Mouse (Mus musculus): Measurements from ENCODE around the gene Baz2a. TPM values are rescaled to one million over a fixed set of nuclear protein-coding genes. Genes with fewer than 3 reads are reported as not detected.
"Not testable (repeated sequence)": the region's sequence is repeated elsewhere in the genome, so short reads cannot be mapped to it uniquely, and the experiment has no call there.

Gene Baz2a
- total RNA-seq, 2 experiments from 2014 or later = 11.4 to 12.0 TPM

GRCm38 (mm10) chr10:128111227-128111626 is 19.9 kb downstream of the Baz2a start:
- no peak for DNase-seq

GRCm38 (mm10) chr10:128123833-128124232 is 32.5 kb downstream of the Baz2a start:
- DNase-seq = no peak

- no peak for DNase-seq
Observed at GRCm38 (mm10) chr10:128124831-128125230, 33.5 kb downstream of the Baz2a start.

GRCm38 (mm10) chr10:128125951-128126350 is 34.6 kb downstream of the Baz2a start:
- DNase-seq = no peak

GRCm38 (mm10) chr10:128127497-128127896 is 36.1 kb downstream of the Baz2a start:
- DNase-seq = no peak

- no peak for DNase-seq
Observed at GRCm38 (mm10) chr10:128128143-128128542, 36.8 kb downstream of the Baz2a start.

GRCm38 (mm10) chr10:128131297-128131696 is 39.9 kb downstream of the Baz2a start:
- no peak for DNase-seq

- DNase-seq = no peak
Observed at GRCm38 (mm10) chr10:128131812-128132211, 40.4 kb downstream of the Baz2a start.

GRCm38 (mm10) chr10:128133650-128134332 is 42.4 kb downstream of the Baz2a start:
- DNase-seq = no peak

GRCm38 (mm10) chr10:128135374-128135773 is 44.0 kb downstream of the Baz2a start:
- no peak for DNase-seq

GRCm38 (mm10) chr10:128140236-128140952 is 49.0 kb downstream of the Baz2a start:
- no peak for DNase-seq

GRCm38 (mm10) chr10:128142165-128142564 is 50.8 kb downstream of the Baz2a start:
- DNase-seq = no peak

GRCm38 (mm10) chr10:128143659-128144058 is 52.3 kb downstream of the Baz2a start:
- no peak for DNase-seq

GRCm38 (mm10) chr10:128144961-128145360 is 53.6 kb downstream of the Baz2a start:
- peak; percentile 24 for DNase-seq

- no peak for DNase-seq
Observed at GRCm38 (mm10) chr10:128148789-128149365, 57.5 kb downstream of the Baz2a start.

- DNase-seq = peak; percentile 92
Observed at GRCm38 (mm10) chr10:128149592-128149991, 58.2 kb downstream of the Baz2a start.

GRCm38 (mm10) chr10:128150941-128151340 is 59.6 kb downstream of the Baz2a start:
- peak; percentile 28 for DNase-seq

- DNase-seq = no peak
Observed at GRCm38 (mm10) chr10:128153978-128154377, 62.6 kb downstream of the Baz2a start.

GRCm38 (mm10) chr10:128165726-128166125 is 74.3 kb downstream of the Baz2a start:
- not testable (repeated sequence) for DNase-seq

- DNase-seq = no peak
Observed at GRCm38 (mm10) chr10:128167091-128167490, 75.7 kb downstream of the Baz2a start.

- DNase-seq = not testable (repeated sequence)
Observed at GRCm38 (mm10) chr10:128171348-128171747, 80.0 kb downstream of the Baz2a start.

- DNase-seq = no peak
Observed at GRCm38 (mm10) chr10:128175302-128175701, 83.9 kb downstream of the Baz2a start.
